Mouse (Mus musculus) macrophage (primary cell): ENCODE results near the gene Pitpnc1. TPM values are rescaled to one million over a fixed set of nuclear protein-coding genes. Genes with fewer than 3 reads are reported as not detected.

Experiments
- H3K27ac ChIP-seq: fragments of 350-480 bp; formaldehyde crosslinking; 2 replicates; pipeline ENCODE4 v1.9.0; 2021
- H3K36me3 ChIP-seq: fragments of 350-480 bp; formaldehyde crosslinking; 2 replicates; pipeline ENCODE4 v1.9.0; 2021; ENCODE audit errors: inconsistent target
- H3K4me3 ChIP-seq: fragments of 350-480 bp; formaldehyde crosslinking; 2 replicates; pipeline ENCODE4 v1.9.0; 2021; ENCODE audit errors: inconsistent target
- H3K79me2 ChIP-seq: fragments of 350-480 bp; formaldehyde crosslinking; 2 replicates; pipeline ENCODE4 v1.9.0; 2021; ENCODE audit errors: inconsistent target
- WGBS: methylation state at CpG from one replicate; pipeline ENCODE4 v1.1.7; 2026; ENCODE audit warnings: inconsistent platforms; ENCODE audit not compliant: missing documents; 5-methylcytosine and 5-hydroxymethylcytosine counted together
- polyA plus RNA-seq: library from polyadenylated mRNA; stranded (reverse); fragments of 250-400 nt; gene quantifications from 3 replicates; pipeline ENCODE4 v1.2.4, GENCODE M21; 2018; ENCODE audit warnings: inconsistent platforms

Gene Pitpnc1
- polyA plus RNA-seq, 1 experiment from 2014 or later, result 50.1 TPM

- no peak overlapping the region for H3K27ac ChIP-seq
- H3K36me3 ChIP-seq, result no peaks in the 10 kb centered on the region
- H3K4me3 ChIP-seq, result no peak overlapping the region
- WGBS, result 94% methylated on average over 3 of the region's 3 CpGs
- H3K79me2 ChIP-seq, result peaks cover 82% of the 10 kb centered on the region; the same call in 1 of the 2 replicates
Measured at GRCm38 (mm10) chr11:107438140-107438539, 32.4 kb downstream of the Pitpnc1 start.

DNA sequence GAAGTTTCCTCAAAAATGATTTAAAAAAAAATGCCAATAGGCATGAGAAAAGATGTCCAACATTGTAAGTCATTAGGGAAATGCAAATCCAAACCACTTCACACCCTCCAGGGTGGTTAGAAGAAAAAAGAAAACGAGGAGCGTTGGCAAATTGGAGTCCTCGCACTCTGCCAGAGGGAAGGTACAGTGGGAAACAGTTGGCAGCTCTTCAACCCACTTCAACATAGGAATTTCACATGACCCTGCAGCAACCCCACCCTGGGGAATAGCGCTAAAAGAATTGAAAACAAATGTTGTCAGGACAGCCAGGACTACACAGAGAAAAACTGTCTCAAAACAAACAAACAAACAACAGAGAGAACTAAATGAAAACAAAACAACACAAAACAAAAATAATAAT lies 32.8 kb downstream of the Pitpnc1 start:
- no peaks in the 10 kb centered on the region for H3K36me3 ChIP-seq
- H3K27ac ChIP-seq, result no peak overlapping the region
- WGBS, result 97% methylated on average over 4 of the region's 4 CpGs
- H3K4me3 ChIP-seq, result no peak overlapping the region
- H3K79me2 ChIP-seq, result peaks cover 82% of the 10 kb centered on the region; the same call in 1 of the 2 replicates

DNA sequence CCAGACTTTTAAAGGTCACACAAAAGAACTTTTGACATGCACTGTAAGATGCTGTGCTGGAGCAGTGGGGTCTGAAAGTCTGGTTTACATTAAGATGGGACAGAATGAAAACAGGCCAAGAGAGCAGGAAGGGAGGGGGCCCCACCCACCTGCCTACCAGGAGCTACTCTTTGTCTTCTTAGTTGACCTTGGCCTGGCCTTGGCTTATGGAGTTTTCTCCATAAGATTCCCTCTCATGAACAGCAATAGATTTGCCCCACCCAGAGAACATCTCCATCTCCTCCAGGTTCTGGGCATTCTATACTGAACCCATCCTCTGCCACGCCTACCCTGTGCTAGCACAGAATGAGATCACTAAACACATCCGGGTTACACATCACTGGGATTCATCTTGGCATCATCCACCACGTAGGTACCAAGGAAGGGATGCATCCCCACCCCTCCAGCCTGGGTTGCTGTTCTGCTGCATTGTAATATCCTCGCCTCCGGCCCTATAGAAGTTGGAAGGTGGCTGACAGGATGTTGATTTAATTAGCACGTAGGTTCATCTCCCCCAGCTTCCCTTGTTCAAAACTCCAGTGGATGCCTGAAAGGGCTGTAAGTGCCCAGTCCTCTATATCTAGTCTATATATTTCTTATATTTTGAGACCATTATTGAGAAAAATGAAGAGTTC lies 34.6 kb downstream of the Pitpnc1 start:
- Histone ChIP-seq H3K36me3 (no peaks in the 10 kb centered on the region), H3K4me3 (no peak overlapping the region), H3K27ac (no peak overlapping the region), H3K79me2 (peaks cover 71% of the 10 kb centered on the region; the same call in 1 of the 2 replicates)
- 92% methylated on average over 6 of the region's 6 CpGs for WGBS

DNA sequence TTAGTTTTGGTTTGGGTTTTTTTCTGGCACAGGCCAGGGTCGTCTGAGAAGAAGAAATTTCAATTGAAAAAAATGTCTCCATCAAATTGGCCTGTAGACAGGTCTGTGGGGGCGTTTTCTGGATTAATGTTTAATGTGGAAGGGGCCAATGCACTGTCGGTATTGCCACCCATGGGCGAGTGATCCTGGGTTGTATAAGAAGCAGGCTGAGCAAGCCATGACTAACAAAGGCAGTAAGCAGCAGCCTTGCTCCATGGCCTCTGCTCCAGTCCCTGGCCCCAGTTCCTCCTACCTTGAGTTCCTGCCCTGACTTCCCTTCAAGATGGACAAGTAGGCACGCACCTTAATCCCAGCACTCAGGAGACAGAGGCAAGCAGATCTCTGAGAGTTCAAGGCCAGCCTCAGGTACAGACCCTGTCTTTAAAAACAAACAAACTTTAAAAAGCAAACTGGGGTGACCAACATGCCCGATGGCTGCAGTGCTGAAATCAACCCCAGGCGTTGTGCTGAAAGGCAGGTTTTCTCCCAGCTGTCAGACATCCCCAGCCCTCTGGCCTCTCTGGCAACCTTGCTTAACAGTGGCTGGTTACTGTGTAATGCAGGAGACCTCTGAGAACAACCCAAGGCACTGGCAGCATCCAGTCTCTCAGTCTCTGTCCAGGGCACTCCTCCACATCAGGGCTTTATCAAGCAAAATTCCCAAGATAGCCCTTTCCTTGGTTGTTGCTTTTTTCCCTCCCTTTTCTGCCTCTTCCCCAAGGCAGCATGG lies 39.1 kb downstream of the Pitpnc1 start:
- H3K36me3 ChIP-seq, result no peaks in the 10 kb centered on the region

GRCm38 (mm10) chr11:107428011-107428410 lies 42.5 kb downstream of the Pitpnc1 start:
- Histone ChIP-seq H3K27ac (no peak overlapping the region), H3K4me3 (no peak overlapping the region), H3K79me2 (peaks cover 50% of the 10 kb centered on the region; the same call in 1 of the 2 replicates), H3K36me3 (no peaks in the 10 kb centered on the region)
- 43% methylated on average over 9 of the region's 10 CpGs for WGBS

More for the DNA sequence above, 39.1 kb downstream of the Pitpnc1 start:
- Histone ChIP-seq H3K79me2 (peaks cover 51% of the 10 kb centered on the region; the same call in 1 of the 2 replicates), H3K4me3 (no peak overlapping the region), H3K27ac (no peak overlapping the region)
- 87% methylated on average over 7 of the region's 7 CpGs for WGBS

DNA sequence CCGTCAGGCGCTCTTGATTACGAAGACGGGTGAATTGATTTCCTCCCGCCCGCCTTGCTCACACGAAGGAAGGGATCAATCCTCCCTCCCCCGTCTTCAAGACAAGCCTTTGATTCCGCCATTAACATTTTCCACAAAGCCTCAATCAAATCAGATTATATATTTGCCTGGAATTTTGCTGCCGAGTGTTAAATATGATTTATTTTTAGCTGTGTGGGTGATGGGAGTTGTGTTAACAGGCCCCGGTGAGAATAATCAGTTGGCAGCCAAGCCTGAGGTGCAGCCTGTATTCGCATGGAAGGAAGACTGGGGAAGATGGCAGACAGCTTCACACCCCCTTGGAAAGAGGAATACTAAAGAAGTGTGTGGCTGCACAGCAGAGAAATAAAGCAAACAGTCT lies 46.3 kb downstream of the Pitpnc1 start:
- H3K27ac ChIP-seq, result no peak overlapping the region
- no peaks in the 10 kb centered on the region for H3K36me3 ChIP-seq
- 96% methylated on average over 12 of the region's 12 CpGs for WGBS
- H3K4me3 ChIP-seq, result no peak overlapping the region
- peaks cover 72% of the 10 kb centered on the region; the same call in 1 of the 2 replicates for H3K79me2 ChIP-seq

GRCm38 (mm10) chr11:107422356-107422754 lies 48.1 kb downstream of the Pitpnc1 start:
- WGBS, result 7% methylated on average over 5 of the region's 5 CpGs
- Histone ChIP-seq H3K79me2 (peaks cover 88% of the 10 kb centered on the region; the same call in 1 of the 2 replicates), H3K27ac (no peak overlapping the region), H3K4me3 (no peak overlapping the region), H3K36me3 (no peaks in the 10 kb centered on the region)

GRCm38 (mm10) chr11:107421751-107422355 lies 48.6 kb downstream of the Pitpnc1 start:
- Histone ChIP-seq H3K27ac (no peak overlapping the region), H3K36me3 (no peaks in the 10 kb centered on the region), H3K4me3 (no peak overlapping the region), H3K79me2 (peaks cover 84% of the 10 kb centered on the region; the same call in 1 of the 2 replicates)
- WGBS, result 28% methylated on average over 5 of the region's 5 CpGs

DNA sequence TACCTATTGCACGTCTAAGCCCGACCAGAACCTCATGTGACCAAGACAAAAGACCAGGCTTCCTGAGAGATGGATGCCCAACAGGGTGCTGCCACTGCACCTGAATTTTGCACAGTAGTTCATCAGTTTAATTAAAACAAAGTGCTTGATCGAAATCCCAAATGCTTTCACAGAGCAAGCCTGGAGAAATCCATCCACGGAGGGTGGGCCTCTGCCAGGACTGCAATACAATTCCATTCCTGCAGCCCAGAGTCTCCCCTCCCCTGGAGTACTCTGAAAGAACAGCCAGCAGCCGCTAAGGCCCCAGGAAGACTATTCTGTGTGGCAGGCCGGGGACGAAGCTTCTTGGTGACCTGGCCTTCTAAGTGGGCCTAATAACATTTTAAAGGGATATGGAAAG lies 50.6 kb downstream of the Pitpnc1 start:
- Histone ChIP-seq H3K27ac (no peak overlapping the region), H3K79me2 (peaks cover 86% of the 10 kb centered on the region; the same call in 1 of the 2 replicates), H3K36me3 (no peaks in the 10 kb centered on the region), H3K4me3 (no peak overlapping the region)
- WGBS, result 81% methylated on average over 6 of the region's 7 CpGs

- Histone ChIP-seq H3K4me3 (peak overlapping the region; percentile 21), H3K79me2 (peaks cover 88% of the 10 kb centered on the region; the same call in 1 of the 2 replicates), H3K36me3 (no peaks in the 10 kb centered on the region), H3K27ac (peak overlapping the region; percentile 75)
- 3% methylated on average over 14 of the region's 14 CpGs for WGBS
Measured at GRCm38 (mm10) chr11:107417041-107417583, 53.4 kb downstream of the Pitpnc1 start.

GRCm38 (mm10) chr11:107416561-107416926 lies 54.0 kb downstream of the Pitpnc1 start:
- Histone ChIP-seq H3K79me2 (peaks cover 84% of the 10 kb centered on the region; the same call in 1 of the 2 replicates), H3K36me3 (no peaks in the 10 kb centered on the region), H3K27ac (peak overlapping the region; percentile 75), H3K4me3 (peak overlapping the region; percentile 21; the same call in 1 of the 2 replicates)
- 18% methylated on average over 4 of the region's 4 CpGs for WGBS

DNA sequence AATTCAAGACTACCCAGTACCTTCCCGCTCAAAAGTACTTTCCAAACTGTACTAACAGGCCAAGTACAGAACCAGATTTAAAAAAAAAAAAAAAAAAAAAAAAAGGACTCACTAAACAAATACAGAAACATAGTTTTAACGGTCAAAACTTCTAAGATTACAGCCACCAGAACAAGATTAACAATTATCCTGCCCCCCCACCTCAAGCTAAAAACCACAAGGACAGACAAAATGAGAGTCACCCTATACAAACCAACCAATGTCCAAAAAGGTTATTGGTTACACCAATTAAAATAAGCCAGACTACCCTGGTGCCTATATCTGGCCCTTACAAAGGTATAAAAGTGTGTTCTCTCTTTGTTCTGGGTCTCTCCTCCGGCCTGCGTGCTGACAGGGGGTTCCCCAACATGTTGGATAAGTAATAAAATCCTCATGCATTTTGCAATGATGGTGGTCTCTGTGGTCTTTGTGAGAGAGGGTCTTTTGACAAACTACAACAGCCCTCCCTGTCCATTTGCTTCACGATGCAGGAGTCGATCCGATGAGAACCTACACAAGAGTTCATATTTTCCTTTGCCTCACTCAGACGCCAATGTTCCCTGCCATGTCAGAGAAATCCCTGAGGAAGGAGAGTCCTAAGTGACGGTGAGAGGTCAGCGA lies 54.5 kb downstream of the Pitpnc1 start:
- H3K79me2 ChIP-seq, result peaks cover 79% of the 10 kb centered on the region; the same call in 1 of the 2 replicates
- no peak overlapping the region for H3K4me3 ChIP-seq
- peak overlapping the region; percentile 75 for H3K27ac ChIP-seq
- H3K36me3 ChIP-seq, result no peaks in the 10 kb centered on the region
- 80% methylated on average over 10 of the region's 10 CpGs for WGBS

DNA sequence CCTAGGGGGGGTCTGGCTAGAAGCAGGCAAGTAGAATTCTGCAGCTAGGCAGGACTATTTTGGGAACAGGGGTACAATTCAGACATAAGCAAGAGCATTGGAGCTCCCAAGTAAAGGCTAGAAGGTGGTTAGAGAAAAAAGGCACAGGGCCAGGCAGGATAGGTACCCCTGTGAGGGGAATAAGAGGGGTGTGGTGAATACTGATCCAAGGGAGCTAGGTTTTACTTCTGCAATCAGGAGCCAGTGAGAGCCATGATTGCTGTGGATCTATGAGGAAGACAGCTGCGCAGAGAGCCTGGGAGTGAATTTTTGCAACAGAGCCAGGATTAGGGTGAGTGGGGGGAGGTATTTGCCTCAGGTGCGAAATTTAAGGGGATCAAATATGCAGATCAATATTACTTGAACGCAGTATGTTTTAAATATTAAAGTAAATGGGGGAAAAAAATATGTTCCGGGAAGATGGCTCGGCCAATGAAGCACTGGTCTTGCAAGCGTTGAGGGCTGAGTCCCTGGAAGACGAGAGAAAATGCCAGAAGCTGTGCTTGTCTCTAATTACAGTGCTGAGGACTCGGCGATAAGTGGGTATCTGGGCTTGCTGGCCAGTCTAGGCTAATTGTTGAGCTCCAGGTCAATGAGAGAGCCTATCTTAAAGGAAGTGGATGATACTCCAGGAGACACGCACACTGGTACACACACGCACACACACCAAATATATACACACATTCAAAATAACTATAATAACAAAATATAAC lies 55.3 kb downstream of the Pitpnc1 start:
- Histone ChIP-seq H3K79me2 (peaks cover 71% of the 10 kb centered on the region; the same call in 1 of the 2 replicates), H3K36me3 (no peaks in the 10 kb centered on the region), H3K27ac (no peak overlapping the region), H3K4me3 (no peak overlapping the region)
- WGBS, result 83% methylated on average over 11 of the region's 11 CpGs
